Mouse (Mus musculus): ENCODE measurements around the gene Itih3.

The Itih3 gene

GRCm38 (mm10) chr14:30861421-30862125, 62.0 kb downstream of the Itih3 start:
- no peak for DNase-seq (ENCODE audit: low spot score in 2 of 2)

Data from spleen, postnatal 10 days (tissue).